Comparison of ENCODE assay signal across 12 mouse cellular contexts in genomic region chr11:52234509-52234908, GRCm38 (mm10). TPM values are rescaled to one million over a fixed set of nuclear protein-coding genes. Genes with fewer than 3 reads are reported as not detected.
A peak's percentile ranks its signal among the peaks of the same experiment; 100 is the strongest.
DNase-seq lines count a peak whose midpoint lies in the region; ATAC-seq lines count a peak whose summit lies in the region.
"Had no signal": no experiment of that assay in that cellular context is flagged by ENCODE, and none has a peak within 500 bp of the region (broad histone marks: within the 10 kb centered on the region; RNA-seq: fewer than 3 reads in every experiment).

No protein-coding gene starts in this region.

- no peak for ATAC-seq in heart, embryonic 16.5 days (replicated peaks; ENCODE audit: extremely low read depth, insufficient read depth, low FRiP score)
- no peak for ATAC-seq in heart, embryonic 11.5 days (replicated peaks; ENCODE audit: insufficient number of reproducible peaks, low FRiP score, low TSS enrichment)
- ATAC-seq in liver, embryonic 15.5 days (ENCODE audit: insufficient read depth) = no peak
- ATAC-seq: activated CD4-positive, CD25-positive, alpha-beta regulatory T cell, adult 4 months had no signal

- H3K9me3 ChIP-seq in heart, embryonic 16.5 days (replicated peaks; ENCODE audit: control insufficient read depth, low read length) = no peaks in the 10 kb centered on the region
- H3K9me3 ChIP-seq in heart, embryonic 11.5 days (replicated peaks; ENCODE audit: control insufficient read depth, low read length) = no peaks in the 10 kb centered on the region
- no peaks in the 10 kb centered on the region for H3K9me3 ChIP-seq in liver, embryonic 15.5 days (replicated peaks)
- H3K9me3 ChIP-seq: stomach, embryonic 15.5 days had no signal

- peak; percentile 56 for DNase-seq in lung, postnatal 36 days
- no peak for DNase-seq in lung, adult 18-20 months
- peak; percentile 33 for DNase-seq in brain, adult 2 months (ENCODE audit: low read depth, low spot score)
- DNase-seq in spleen, postnatal 4 days (ENCODE audit: low spot score in 2 of 2) = no peak
- DNase-seq: right cerebral cortex, adult 18-20 months had no signal

- no peak overlapping the region for H3K27ac ChIP-seq in heart, embryonic 16.5 days (ENCODE audit: low read length)
- H3K27ac ChIP-seq in heart, embryonic 11.5 days (ENCODE audit: low read depth, low read length) = no peak overlapping the region
- no peak overlapping the region for H3K27ac ChIP-seq in liver, embryonic 15.5 days (replicated peaks)
- H3K27ac ChIP-seq: stomach, embryonic 15.5 days had no signal

- no peak overlapping the region for H3K9ac ChIP-seq in heart, embryonic 16.5 days (ENCODE audit: low read length)
- H3K9ac ChIP-seq in heart, embryonic 11.5 days (ENCODE audit: low read depth, low read length) = no peak overlapping the region
- no peak overlapping the region for H3K9ac ChIP-seq in liver, embryonic 15.5 days
- H3K9ac ChIP-seq: stomach, embryonic 15.5 days had no signal

- no peaks in the 10 kb centered on the region for H3K27me3 ChIP-seq in heart, embryonic 16.5 days (ENCODE audit: control insufficient read depth, insufficient read depth, low read length)
- no peaks in the 10 kb centered on the region for H3K27me3 ChIP-seq in heart, embryonic 11.5 days (ENCODE audit: control insufficient read depth, insufficient read depth, low read length)
- no peaks in the 10 kb centered on the region for H3K27me3 ChIP-seq in liver, embryonic 15.5 days
- H3K27me3 ChIP-seq: stomach, embryonic 15.5 days had no signal

- H3K4me1 ChIP-seq in heart, embryonic 16.5 days (ENCODE audit: control insufficient read depth, insufficient read depth, low read length) = peaks cover 22% of the 10 kb centered on the region
- H3K4me1 ChIP-seq in heart, embryonic 11.5 days (ENCODE audit: control insufficient read depth, insufficient read depth, low read length) = 0 out of 2 replicates have a peak, but pooled peaks cover 6% of the 10 kb centered on the region
- H3K4me1 ChIP-seq in liver, embryonic 15.5 days (replicated peaks) = peaks cover 28% of the 10 kb centered on the region

- peaks cover 15% of the 10 kb centered on the region; the same call in 1 of the 2 replicates for H3K36me3 ChIP-seq in heart, embryonic 16.5 days (ENCODE audit: control insufficient read depth, insufficient read depth)
- H3K36me3 ChIP-seq in heart, embryonic 11.5 days (ENCODE audit: control insufficient read depth, insufficient read depth, low read length) = 0 out of 2 replicates have a peak, but pooled peaks cover 6% of the 10 kb centered on the region
- peaks cover 29% of the 10 kb centered on the region for H3K36me3 ChIP-seq in liver, embryonic 15.5 days (replicated peaks)

- H3K4me3 ChIP-seq in heart, embryonic 16.5 days (ENCODE audit: low read length) = no peak overlapping the region
- no peak overlapping the region for H3K4me3 ChIP-seq in heart, embryonic 11.5 days (ENCODE audit: low read depth, low read length)
- H3K4me3 ChIP-seq in liver, embryonic 15.5 days (replicated peaks) = peak overlapping the region; percentile 7; the same call in 1 of the 2 replicates
- H3K4me3 ChIP-seq: stomach, embryonic 15.5 days had no signal

- H3K4me2 ChIP-seq in heart, embryonic 16.5 days (ENCODE audit: low read depth, low read length) = peak overlapping the region; percentile 21
- H3K4me2 ChIP-seq in heart, embryonic 11.5 days = no peak overlapping the region
- H3K4me2 ChIP-seq in liver, embryonic 15.5 days = peak overlapping the region; percentile 27

RNA-seq across cellular contexts. Expression of gene Skp1a, which starts 2.7 kb away (rescaled TPM):
- polyA plus RNA-seq in heart, embryonic 16.5 days (2015; fragmentation: Nextera tagmentation; extraction: Ambion mirVana) = 476 and 507 TPM in 2 replicates
- polyA plus RNA-seq in heart, embryonic 11.5 days (2014; fragmentation: Nextera tagmentation; extraction: Ambion mirVana) = 506 and 537 TPM in 2 replicates
- 236 and 277 TPM in 2 replicates for polyA plus RNA-seq in liver, embryonic 15.5 days (2015; fragmentation: Nextera tagmentation; extraction: Ambion mirVana)

RNA-seq across cellular contexts. Expression of gene Olfr1371, which starts 20.7 kb away (rescaled TPM):
- not detected in 2 replicates for polyA plus RNA-seq in heart, embryonic 16.5 days (2015; fragmentation: Nextera tagmentation; extraction: Ambion mirVana)
- not detected in 2 replicates for polyA plus RNA-seq in heart, embryonic 11.5 days (2014; fragmentation: Nextera tagmentation; extraction: Ambion mirVana)
- polyA plus RNA-seq in liver, embryonic 15.5 days (2015; fragmentation: Nextera tagmentation; extraction: Ambion mirVana) = not detected in 2 replicates
- polyA plus RNA-seq: activated CD4-positive, CD25-positive, alpha-beta regulatory T cell, adult 4 months; hindbrain, embryonic 11.5 days; neural tube, embryonic 11.5 days; stomach, embryonic 15.5 days had no signal

RNA-seq across cellular contexts. Expression of gene Tcf7, which starts 48.3 kb away (rescaled TPM):
- 29.0 and 65.0 TPM in 2 replicates for polyA plus RNA-seq in heart, embryonic 16.5 days (2015; fragmentation: Nextera tagmentation; extraction: Ambion mirVana)
- polyA plus RNA-seq in heart, embryonic 11.5 days (2014; fragmentation: Nextera tagmentation; extraction: Ambion mirVana) = 5.3 and 5.5 TPM in 2 replicates
- polyA plus RNA-seq in liver, embryonic 15.5 days (2015; fragmentation: Nextera tagmentation; extraction: Ambion mirVana) = 1.4 and 1.9 TPM in 2 replicates

Comparison
In these comparisons a context has a peak if more than half of its experiments do, and no peak if none do; other contexts are left out.
1. DNase-seq: peak in lung, postnatal 36 days (single experiment) and brain, adult 2 months (single experiment); none in lung, adult 18-20 months (0 of 2) and spleen, postnatal 4 days (0 of 2).